Mouse (Mus musculus): ENCODE data around the gene Epb41l4b.

DNA sequence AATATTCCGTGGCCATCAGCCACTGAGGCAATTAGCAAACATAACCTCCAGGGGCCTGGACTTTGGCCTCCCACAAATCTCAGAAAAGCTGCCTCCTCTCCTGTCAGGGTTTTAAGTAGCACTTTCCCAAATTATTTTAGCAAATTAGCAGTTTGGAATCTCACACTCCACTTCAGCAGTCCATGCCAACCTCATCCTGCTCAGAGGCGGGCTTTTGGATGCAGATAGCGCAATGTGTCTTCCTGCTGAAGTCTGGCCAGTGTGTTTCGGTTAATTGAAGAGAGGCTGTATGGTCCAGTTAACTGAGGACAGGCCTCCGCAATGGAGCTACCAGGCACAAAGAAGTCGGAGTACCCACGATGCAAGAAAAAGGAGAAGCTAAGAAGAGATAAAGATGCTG is 17.3 kb upstream of the Epb41l4b start:
- TF ChIP-seq CTCF (IDR thresholded peaks at IDR 0.05; ENCODE audit: borderline replicate concordance, insufficient read depth, low read length) (no peak), POLR2A (IDR thresholded peaks at IDR 0.05; ENCODE audit: low read depth, low read length) (no peak)
